Mouse (Mus musculus) C2C12 (cell line): ENCODE measurements around the gene Clmp. TPM values are rescaled to one million over a fixed set of nuclear protein-coding genes. Genes with fewer than 3 reads are reported as not detected.

Source experiments
- H3K27me3 ChIP-seq: one replicate; pipeline ENCODE4 v1.6.1; 2011; ENCODE audit not compliant: control insufficient read depth, insufficient read depth, insufficient read length
- H3K36me3 ChIP-seq: one replicate; pipeline ENCODE4 v1.6.1; 2011; ENCODE audit not compliant: control insufficient read depth, insufficient read depth
- H3K4me3 ChIP-seq: one replicate; pipeline ENCODE4 v1.5.1; 2011; ENCODE audit warnings: mild to moderate bottlenecking, control low read depth; ENCODE audit not compliant: poor library complexity, insufficient read depth, severe bottlenecking
- H3K79me2 ChIP-seq: one replicate; pipeline ENCODE4 v1.6.1; 2011; ENCODE audit not compliant: control insufficient read depth, insufficient read depth
- H3K79me3 ChIP-seq: one replicate; pipeline ENCODE4 v1.6.1; 2011; ENCODE audit warnings: low read depth, control low read depth
- H3ac ChIP-seq: one replicate; pipeline ENCODE3; 2011; ENCODE audit warnings: low read depth; ENCODE audit not compliant: control insufficient read depth, insufficient read length
- CEBPB ChIP-seq: IDR thresholded peaks from one replicate; pipeline ENCODE4 v1.6.1; 2011; ENCODE audit warnings: low read depth, mild to moderate bottlenecking, control low read depth, moderate library complexity
- CTCF ChIP-seq: IDR thresholded peaks from one replicate; pipeline ENCODE4 v1.5.1; 2011; ENCODE audit not compliant: control insufficient read depth, insufficient read depth, insufficient read length
- FOSL1 ChIP-seq: IDR thresholded peaks from one replicate; pipeline ENCODE4 v1.8.0; 2011; ENCODE audit warnings: mild to moderate bottlenecking, low read length; ENCODE audit not compliant: poor library complexity, insufficient read depth, severe bottlenecking
- MAX ChIP-seq: IDR thresholded peaks from one replicate; pipeline ENCODE4 v1.6.1; 2011; ENCODE audit warnings: mild to moderate bottlenecking, control low read depth
- MYOD1 ChIP-seq: IDR thresholded peaks from one replicate; pipeline ENCODE4 v1.6.1; 2011; ENCODE audit warnings: low read depth; ENCODE audit not compliant: control insufficient read depth, insufficient read length
- MYOG ChIP-seq: IDR thresholded peaks from one replicate; pipeline ENCODE4 v1.6.1; 2011; ENCODE audit not compliant: control insufficient read depth, insufficient read length; ENCODE audit errors: extremely low read depth
- USF1 ChIP-seq: IDR thresholded peaks from one replicate; pipeline ENCODE4 v1.6.1; 2011; ENCODE audit warnings: low read depth, mild to moderate bottlenecking, control low read depth, moderate library complexity
- polyA plus RNA-seq: library from polyadenylated mRNA; unstranded; fragments of >200 nt; fragmentation: generic; extraction: Trizol; gene quantifications from one replicate; pipeline ENCODE4 v1.2.1, GENCODE M21; 2012; ENCODE audit warnings: missing spikeins

Clmp gene
- polyA plus RNA-seq, 1 experiment: 13.6 TPM

GRCm38 (mm10) chr9:40730701-40731590 lies 45.2 kb downstream of the Clmp start:
- Histone ChIP-seq H3K79me2 (peaks cover 13% of the 10 kb centered on the region), H3K36me3 (no peaks in the 10 kb centered on the region), H3K4me3 (peak overlapping the region; percentile 23), H3K27me3 (no peaks in the 10 kb centered on the region), H3K79me3 (no peaks in the 10 kb centered on the region), H3ac (peak overlapping the region; percentile 28)
- peak; percentile 86 for TF ChIP-seq MYOD1
- no peak for TF ChIP-seq CEBPB

GRCm38 (mm10) chr9:40731591-40732048 lies 45.9 kb downstream of the Clmp start:
- Histone ChIP-seq H3K79me3 (no peaks in the 10 kb centered on the region), H3K79me2 (peaks cover 13% of the 10 kb centered on the region), H3K36me3 (no peaks in the 10 kb centered on the region), H3K27me3 (no peaks in the 10 kb centered on the region), H3ac (peak overlapping the region; percentile 19), H3K4me3 (peak overlapping the region; percentile 23)
- TF ChIP-seq MYOD1 (no peak), MAX (no peak), MYOG (no peak), FOSL1 (no peak), CEBPB (no peak), CTCF (no peak), USF1 (no peak)

GRCm38 (mm10) chr9:40732302-40732701 lies 46.5 kb downstream of the Clmp start:
- H3K4me3 ChIP-seq: no peak overlapping the region
- no peak for TF ChIP-seq CTCF
- no peak for TF ChIP-seq MAX
- no peak for TF ChIP-seq CEBPB
- no peak for TF ChIP-seq MYOG
- TF ChIP-seq MYOD1: no peak
- TF ChIP-seq FOSL1: no peak
- no peak for TF ChIP-seq USF1

GRCm38 (mm10) chr9:40737117-40737516 lies 51.4 kb downstream of the Clmp start:
- H3K27me3 ChIP-seq: no peaks in the 10 kb centered on the region
- peaks cover 13% of the 10 kb centered on the region for H3K79me2 ChIP-seq
- H3K4me3 ChIP-seq: no peak overlapping the region
- no peak overlapping the region for H3ac ChIP-seq
- no peak for TF ChIP-seq USF1
- no peak for TF ChIP-seq MAX
- TF ChIP-seq CEBPB: no peak
- no peak for TF ChIP-seq FOSL1
- TF ChIP-seq MYOD1: no peak
- no peak for TF ChIP-seq MYOG
- no peak for TF ChIP-seq CTCF
- no peaks in the 10 kb centered on the region for H3K36me3 ChIP-seq
- no peaks in the 10 kb centered on the region for H3K79me3 ChIP-seq

More at GRCm38 (mm10) chr9:40732302-40732701, 46.5 kb downstream of the Clmp start:
- Histone ChIP-seq H3K27me3 (no peaks in the 10 kb centered on the region), H3K79me2 (peaks cover 13% of the 10 kb centered on the region), H3K36me3 (no peaks in the 10 kb centered on the region), H3ac (no peak overlapping the region), H3K79me3 (no peaks in the 10 kb centered on the region)

GRCm38 (mm10) chr9:40743525-40744034 lies 57.8 kb downstream of the Clmp start:
- Histone ChIP-seq H3K79me2 (no peaks in the 10 kb centered on the region), H3ac (no peak overlapping the region), H3K36me3 (no peaks in the 10 kb centered on the region), H3K27me3 (no peaks in the 10 kb centered on the region), H3K79me3 (peaks cover 2% of the 10 kb centered on the region), H3K4me3 (no peak overlapping the region)
- TF ChIP-seq MAX (no peak), MYOG (no peak), CEBPB (no peak), MYOD1 (no peak), FOSL1 (no peak), CTCF (no peak), USF1 (no peak)

- no peak overlapping the region for H3K4me3 ChIP-seq
- TF ChIP-seq CEBPB (no peak), USF1 (no peak), MYOG (no peak), MAX (no peak), MYOD1 (no peak), CTCF (no peak), FOSL1 (no peak)
- no peak overlapping the region for H3ac ChIP-seq
Measured at GRCm38 (mm10) chr9:40744233-40744632, 58.5 kb downstream of the Clmp start.

More at GRCm38 (mm10) chr9:40744233-40744632, 58.5 kb downstream of the Clmp start:
- no peaks in the 10 kb centered on the region for H3K27me3 ChIP-seq
- no peaks in the 10 kb centered on the region for H3K36me3 ChIP-seq
- peaks cover 2% of the 10 kb centered on the region for H3K79me3 ChIP-seq
- peaks cover 2% of the 10 kb centered on the region for H3K79me2 ChIP-seq
